Mouse (Mus musculus) G1E (cell line): ENCODE results near the gene Gm20671.
"Not testable (repeated sequence)": the region's sequence is repeated elsewhere in the genome, so short reads cannot be mapped to it uniquely, and the experiment has no call there.

Source experiments
- CTCF ChIP-seq: IDR thresholded peaks from 2 replicates; pipeline ENCODE4 v1.5.1; 2012; ENCODE audit warnings: low read depth, low read length, inconsistent platforms, mixed read lengths
- GATA1 ChIP-seq: IDR thresholded peaks from 2 replicates; pipeline ENCODE4 v1.6.1; 2012; ENCODE audit warnings: borderline replicate concordance, low read length, inconsistent platforms, mixed read lengths
- GATA2 ChIP-seq: IDR thresholded peaks from 2 replicates; pipeline ENCODE4 v1.6.1; 2012; ENCODE audit warnings: low read depth, low read length, inconsistent platforms, borderline replicate concordance
- POLR2AphosphoS5 ChIP-seq: IDR thresholded peaks from 2 replicates; pipeline ENCODE4 v1.6.1; 2012; ENCODE audit warnings: low read depth, low read length, inconsistent platforms; ENCODE audit not compliant: insufficient replicate concordance
- TAL1 ChIP-seq: conservative IDR thresholded peaks from 2 replicates; pipeline ENCODE4 v1.6.1; 2012; ENCODE audit warnings: low read depth, low read length, inconsistent platforms, mixed read lengths

- TF ChIP-seq CTCF, POLR2AphosphoS5, GATA1, GATA2, TAL1: not testable (repeated sequence)
These were observed 101.5 kb downstream of the Gm20671 start for GRCm38 (mm10) chr5:32725397-32725796.
